Mouse (Mus musculus): Measurements from ENCODE around the gene Cd164.

Gene Cd164

DNA sequence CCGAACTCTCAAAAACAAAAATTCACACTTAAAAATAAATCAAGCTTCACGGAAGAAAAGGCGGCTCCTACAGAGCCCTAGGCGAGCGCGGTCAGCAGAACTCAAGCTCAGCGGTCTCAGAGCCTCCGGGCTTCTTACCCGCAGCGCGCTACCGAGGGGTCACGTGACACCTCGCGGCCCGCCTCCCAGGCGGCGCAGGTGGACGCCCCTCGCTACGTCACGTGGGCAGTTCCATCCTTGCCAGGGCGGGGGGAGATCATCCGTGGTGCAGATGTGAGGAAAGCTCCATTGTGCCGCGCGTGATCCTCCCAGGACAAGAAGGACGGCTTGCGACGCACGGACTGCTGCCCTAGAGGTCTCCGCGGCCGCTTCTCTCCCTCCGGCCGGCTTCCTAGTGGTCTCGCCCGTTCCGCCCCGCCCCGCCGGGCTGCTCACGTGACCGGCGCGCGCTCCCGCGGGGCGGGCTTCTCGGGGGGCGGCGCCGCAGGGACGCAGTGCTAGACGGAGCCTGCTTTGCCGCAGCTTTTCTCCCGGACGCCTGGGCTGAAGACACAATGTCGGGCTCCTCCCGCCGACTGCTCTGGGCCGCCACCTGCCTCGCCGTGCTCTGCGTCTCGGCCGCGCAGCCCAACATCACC is at the start of gene Cd164:
Gene Cd164 (plus strand): TSS at position 434 of the 638 bp plus-strand sequence.
- DNase-seq (ENCODE audit: low read depth), result peak; percentile 81

DNA sequence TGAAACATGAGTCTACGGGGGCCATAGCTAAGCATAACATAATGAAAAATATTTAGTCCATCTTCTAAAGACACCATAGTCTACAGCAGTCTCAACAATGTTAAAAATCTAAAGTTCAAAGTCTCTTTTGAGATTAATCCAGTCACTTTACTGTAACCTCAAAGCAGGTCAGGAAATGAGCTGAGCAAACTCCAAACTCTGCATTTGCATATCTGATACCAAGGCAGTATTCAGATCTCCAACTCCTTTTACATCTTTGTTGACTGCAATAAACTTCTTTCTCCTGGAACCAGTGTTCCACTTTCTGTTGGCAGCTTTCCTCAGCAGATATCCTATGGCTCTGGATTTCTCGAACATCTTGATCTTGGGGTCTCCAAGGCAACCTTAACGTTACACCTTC is 48.5 kb upstream of the Cd164 start:
- DNase-seq (ENCODE audit: low read depth), result no peak

DNA sequence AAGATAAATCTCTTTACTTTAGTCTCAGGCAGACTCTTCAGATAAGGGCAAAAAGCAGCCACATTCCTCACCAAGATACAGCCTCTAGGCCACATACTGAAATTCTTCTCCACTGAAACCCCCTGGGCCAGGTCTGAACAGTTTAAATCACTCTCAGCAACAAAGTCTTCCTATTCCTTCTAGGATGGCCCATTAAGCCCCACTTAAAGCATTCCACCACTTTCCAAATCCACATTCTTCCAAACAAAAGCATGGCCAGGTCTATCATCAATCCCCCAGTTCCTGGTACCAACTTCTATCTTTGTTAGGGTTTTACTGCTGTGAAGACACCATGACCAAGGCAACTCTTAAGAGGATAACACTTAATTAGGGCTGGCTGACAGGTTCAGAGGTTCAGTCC is 46.7 kb upstream of the Cd164 start:
- no peak for DNase-seq (ENCODE audit: low read depth)

DNA sequence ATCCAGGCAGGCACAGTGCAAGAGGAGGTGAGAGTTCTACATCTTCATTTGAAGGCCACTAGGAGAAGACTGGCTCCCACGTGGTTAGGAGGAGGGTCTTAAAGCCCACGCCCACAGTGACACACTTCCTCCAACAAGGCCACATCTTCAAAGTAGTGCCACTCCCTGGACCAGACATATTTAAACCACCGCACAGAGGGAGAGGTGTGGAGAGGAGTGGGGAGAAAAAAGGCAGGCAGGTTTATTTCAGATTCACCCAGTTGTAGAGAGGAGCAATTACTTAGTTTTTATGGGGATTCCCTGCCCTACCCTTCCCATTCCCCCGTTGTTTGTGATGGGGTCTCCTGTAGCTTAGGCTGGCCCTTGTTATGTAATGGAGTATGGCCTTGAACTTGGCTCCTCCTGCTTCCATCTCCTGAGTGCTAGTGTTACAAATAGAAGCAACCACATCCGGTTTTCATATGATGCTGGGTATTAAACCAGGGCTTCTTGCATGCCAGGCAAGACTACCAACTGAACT is 46.2 kb upstream of the Cd164 start:
- no peak for DNase-seq (ENCODE audit: low read depth)

DNA sequence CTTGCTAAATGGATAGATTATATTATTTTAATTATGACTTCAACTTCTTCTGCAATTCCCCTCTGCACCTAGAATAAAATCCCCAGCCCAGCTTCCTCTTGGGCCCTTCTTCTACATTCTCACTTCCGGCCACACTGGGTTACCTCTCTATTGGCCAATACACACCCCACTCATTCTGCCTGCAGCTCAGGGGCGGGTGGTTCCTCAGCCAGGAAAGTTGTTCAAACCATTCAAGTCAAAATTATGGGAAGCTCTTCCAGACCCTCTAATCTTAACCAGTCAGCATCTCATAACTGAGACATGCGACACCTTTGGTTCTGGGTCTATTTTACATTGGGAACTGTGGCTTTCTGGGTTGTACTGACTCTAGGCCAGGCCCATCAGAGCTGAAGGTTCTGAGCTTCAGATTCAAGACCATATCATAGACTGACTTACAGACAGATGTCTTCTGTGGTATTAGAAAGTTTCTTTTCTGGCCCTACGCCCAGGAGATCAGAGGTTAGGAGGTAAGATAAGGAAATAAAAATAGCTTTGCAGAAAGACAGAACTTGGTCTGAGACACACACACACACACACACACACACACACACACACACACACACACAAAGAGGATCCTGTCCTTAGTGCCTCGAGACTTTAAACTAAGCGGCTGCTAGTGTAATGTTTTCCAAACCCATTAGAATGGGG is 45.3 kb upstream of the Cd164 start:
- no peak for DNase-seq (ENCODE audit: low read depth)

DNA sequence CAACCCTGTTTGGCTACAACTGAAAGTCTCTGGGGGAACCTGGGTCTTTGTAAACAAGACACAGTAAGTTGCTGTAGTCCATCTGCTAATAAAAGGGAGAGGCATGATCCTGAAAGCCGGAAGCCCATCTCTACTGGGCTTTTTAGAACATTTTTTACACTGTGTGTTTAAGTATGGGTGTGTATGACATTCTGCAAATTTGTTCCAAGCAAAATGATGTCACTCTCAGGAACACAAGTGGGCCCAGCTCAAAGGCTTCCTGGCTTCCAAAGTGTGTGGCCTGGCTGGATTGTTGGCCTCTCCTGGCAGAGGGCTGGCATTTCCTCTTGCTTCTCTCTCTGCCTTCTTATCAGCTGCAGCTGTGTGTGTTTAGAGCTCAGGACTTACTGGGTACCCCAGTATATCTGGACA is 44.2 kb upstream of the Cd164 start:
- DNase-seq (ENCODE audit: low read depth), result no peak

- DNase-seq (ENCODE audit: low read depth), result peak; percentile 50
These were observed 42.8 kb upstream of the Cd164 start, which contains the start of gene Mical1 for GRCm38 (mm10) chr10:41476171-41477017. Mical1 (plus strand) TSS chr10:41476314.

GRCm38 (mm10) chr10:41477018-41477277 is 42.3 kb upstream of the Cd164 start:
- DNase-seq (ENCODE audit: low read depth), result no peak

- no peak for DNase-seq (ENCODE audit: low read depth)
These were observed 41.7 kb upstream of the Cd164 start for GRCm38 (mm10) chr10:41477278-41478181.

- no peak for DNase-seq (ENCODE audit: low read depth)
These were observed 39.3 kb upstream of the Cd164 start for GRCm38 (mm10) chr10:41479961-41480360.

DNA sequence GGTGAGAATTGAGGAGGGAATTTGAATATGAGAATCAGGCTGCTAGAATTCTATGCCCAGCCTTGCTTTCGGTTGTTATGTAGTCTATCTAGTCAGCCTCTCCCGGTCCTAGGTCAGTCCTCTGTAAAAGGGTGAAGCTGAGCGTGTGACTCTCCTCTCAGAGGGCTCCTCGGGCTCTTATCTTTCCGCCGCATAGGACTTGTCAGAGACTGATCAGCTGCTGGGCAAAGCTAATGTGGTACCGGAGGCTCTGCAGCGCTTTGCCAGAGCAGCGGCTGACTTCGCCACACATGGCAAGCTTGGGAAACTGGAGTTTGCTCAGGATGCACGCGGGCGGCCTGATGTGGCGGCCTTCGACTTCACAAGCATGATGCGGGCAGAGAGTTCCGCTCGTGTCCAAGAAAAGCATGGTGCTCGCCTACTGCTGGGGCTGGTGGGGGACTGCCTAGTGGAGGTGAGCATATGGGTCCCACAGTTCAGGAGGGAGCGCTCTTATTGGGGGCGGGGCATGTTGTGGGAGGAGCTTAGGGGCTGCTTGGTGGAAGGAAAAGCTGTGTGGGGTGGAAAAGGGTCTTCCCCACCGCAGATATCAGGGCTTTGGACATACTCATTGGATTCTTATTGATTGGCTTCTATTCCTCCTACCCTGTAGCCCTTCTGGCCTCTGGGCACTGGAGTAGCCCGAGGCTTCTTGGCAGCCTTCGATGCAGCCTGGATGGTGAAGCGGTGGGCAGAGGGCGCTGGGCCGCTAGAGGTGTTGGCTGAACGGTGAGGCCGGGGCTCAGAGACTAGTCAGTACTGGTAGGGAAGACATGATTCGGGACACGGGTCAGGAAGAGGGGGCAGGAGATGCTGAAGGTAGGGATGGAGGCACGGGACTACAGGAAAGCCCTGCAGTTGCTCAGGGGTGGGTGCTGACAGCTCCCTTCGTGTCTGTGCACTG is 38.0 kb upstream of the Cd164 start:
- peak; percentile 68 for DNase-seq (ENCODE audit: low read depth)

DNA sequence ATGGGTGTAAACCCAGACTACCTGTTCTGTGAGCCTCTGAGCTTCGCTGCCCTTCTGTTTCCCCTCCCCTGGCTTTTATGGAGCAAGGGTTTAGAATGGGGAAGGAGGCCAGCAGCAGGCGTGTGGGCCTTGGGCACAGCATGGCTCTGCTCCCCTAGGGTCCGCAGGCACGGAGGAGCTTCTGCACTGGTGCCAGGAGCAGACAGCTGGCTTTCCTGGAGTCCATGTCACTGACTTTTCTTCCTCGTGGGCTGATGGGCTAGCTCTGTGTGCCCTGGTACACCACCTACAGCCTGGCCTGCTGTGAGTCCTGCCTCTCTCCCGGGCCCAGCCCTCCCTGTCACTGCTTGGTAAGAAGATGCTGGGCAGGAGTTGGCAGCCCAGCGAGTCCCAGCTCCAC is 36.8 kb upstream of the Cd164 start:
- DNase-seq (ENCODE audit: low read depth), result no peak

GRCm38 (mm10) chr10:41485778-41486177 is 33.4 kb upstream of the Cd164 start:
- DNase-seq (ENCODE audit: low read depth), result no peak

GRCm38 (mm10) chr10:41486506-41487170 is 32.6 kb upstream of the Cd164 start:
- DNase-seq (ENCODE audit: low read depth), result no peak

DNA sequence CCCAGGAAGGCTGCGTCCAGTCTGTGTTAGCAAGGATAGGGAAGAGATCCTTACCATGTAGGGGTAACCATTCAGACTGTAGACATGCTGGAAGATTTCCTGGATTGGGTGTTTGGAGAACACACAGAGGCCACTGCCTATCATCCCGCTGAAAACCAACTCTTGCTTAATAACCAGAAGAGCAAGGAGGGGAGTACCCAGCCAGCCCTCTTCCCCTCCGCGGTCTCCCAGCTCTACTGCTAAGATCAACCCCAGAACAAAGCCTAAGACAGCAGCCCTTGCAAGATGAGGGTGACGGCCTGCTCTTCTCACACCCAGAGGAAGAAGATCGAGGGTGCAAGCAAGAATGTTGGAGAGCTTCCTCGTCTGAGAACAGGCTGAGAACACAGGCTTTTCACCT is 30.3 kb upstream of the Cd164 start:
- no peak for DNase-seq (ENCODE audit: low read depth)

DNA sequence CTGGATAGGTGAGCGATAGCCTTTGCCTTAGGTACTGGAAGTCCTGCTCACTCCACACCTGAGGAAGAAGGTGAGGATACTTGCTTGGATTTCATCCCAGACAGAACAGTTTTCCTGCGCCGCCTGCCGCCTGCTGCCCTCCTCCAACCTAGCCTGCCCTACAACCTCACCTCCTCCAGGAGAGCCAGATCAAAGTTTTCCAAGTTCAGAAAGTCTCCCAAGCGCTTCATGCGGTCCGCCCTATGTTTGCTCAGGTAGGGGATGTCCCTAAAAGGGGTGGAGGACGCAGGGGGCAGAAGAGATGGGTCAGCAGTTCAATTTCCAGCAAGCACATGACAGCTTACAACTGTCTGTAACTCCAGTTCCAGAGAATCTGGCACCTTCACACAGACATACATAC is 29.9 kb upstream of the Cd164 start:
- DNase-seq (ENCODE audit: low read depth), result no peak

DNA sequence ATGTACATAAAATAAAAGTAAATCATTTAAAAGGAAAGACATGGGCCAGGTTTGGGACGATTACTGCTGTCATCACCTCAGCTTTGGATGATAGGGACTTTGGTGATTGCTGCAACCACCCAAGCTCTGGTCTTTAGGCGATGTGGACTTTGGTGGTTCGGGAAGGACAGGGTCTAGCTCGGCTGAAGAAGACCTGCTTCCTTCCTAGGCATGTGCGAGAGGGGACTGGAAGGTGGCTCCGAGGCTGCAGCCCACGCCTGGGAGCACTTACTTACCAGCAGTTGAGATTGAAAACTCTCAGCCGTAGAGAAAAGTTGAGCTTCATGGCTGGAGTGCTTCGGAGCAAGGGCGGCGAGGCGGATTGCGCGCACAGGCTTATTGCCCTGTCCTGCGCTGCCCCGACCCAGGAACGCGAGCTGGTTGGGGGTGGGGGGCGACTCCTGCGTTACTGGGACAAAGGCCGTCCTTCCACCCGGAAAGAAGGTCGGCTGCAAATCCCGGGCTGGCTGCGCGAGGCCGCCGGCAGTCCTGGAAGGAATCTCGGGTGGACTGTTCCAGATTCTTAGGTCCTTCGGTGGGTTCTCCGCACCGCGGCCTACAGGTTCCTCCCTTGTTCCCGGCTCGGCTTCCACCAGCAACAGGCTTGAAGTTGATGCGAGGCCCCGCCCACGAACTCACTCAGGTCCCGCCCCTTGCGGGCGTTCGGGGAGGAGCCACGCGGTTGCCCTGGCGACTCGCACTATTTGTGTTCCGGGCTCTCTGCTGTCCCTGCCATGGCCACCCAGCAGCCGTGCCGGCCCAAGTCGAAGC is 29.3 kb upstream of the Cd164 start, which contains the start of the genes Smpd2 and Ppil6:
Gene Smpd2 (minus strand): TSS at position 662 of the 810 bp plus-strand sequence.
Gene Ppil6 (plus strand): TSS at position 732 of the 810 bp plus-strand sequence.
- peak; percentile 85 for DNase-seq (ENCODE audit: low read depth)

DNA sequence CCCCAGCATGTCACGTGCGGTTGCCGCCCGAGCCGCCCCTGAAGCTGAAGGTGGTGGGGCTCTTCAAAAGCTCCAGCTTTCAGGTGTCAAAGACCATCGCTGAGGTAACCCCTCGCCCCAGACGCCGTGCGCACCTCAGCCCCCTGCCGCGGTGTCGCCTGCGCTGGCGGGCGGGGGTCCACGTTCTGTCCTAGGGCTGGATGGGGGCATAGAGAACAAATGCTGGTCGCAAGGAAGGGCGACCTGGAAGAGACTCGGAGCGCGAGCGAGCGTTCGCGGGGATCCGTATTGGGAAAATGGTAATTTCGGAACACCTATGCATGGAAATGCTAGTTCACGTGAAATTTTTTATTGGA is 28.7 kb upstream of the Cd164 start:
- no peak for DNase-seq (ENCODE audit: low read depth)

GRCm38 (mm10) chr10:41491111-41491510 is 28.1 kb upstream of the Cd164 start:
- DNase-seq (ENCODE audit: low read depth), result no peak
